Mouse (Mus musculus) naive thymus-derived CD4-positive, alpha-beta T cell, adult 2 months (primary cell): ENCODE data around the gene Ctnnd2.

Experiments
- DNase-seq: peaks from one replicate; pipeline ENCODE4 v3.0.0-alpha.2; 2011; ENCODE audit warnings: low read depth

The Ctnnd2 gene

DNA sequence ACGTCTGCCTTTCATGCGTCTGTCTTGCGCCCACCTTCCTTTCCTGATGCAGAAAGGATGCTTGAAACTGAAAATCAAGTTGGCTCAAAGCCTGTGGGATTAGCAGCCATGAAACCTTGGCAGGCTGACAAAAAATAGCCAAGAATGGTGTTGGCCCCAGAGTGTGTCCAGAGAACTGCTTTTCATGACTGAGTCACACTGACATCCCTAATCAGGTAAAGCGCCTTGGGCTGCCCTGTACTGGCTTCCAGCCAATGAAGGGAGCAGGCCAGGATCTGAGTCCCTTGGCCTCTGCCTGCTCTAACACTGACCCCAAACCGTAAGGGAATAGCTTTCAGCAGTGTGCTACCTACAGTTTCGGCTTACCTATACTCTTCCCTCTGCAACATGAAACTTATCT lies 713.0 kb downstream of the Ctnnd2 start:
- no peak for DNase-seq

DNA sequence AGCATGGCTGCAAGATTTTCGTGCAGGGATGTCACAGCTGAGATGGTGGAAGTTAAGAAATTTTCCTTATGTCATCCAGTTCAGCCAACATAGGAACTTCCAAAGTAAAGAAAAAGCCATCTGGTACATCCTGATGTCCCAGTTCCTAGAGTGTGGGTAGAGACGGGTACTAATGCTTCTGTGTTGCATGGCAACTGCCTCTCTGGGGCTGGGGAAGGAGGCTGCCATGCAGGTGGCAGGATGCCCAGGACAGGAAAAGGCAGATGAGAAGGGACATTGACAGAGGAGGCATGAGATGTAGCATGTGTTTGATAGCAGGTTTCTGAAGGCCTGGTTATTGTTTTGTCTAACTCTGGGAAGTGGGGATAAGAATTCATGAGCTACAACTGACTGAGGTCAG lies 715.2 kb downstream of the Ctnnd2 start:
- DNase-seq = no peak

DNA sequence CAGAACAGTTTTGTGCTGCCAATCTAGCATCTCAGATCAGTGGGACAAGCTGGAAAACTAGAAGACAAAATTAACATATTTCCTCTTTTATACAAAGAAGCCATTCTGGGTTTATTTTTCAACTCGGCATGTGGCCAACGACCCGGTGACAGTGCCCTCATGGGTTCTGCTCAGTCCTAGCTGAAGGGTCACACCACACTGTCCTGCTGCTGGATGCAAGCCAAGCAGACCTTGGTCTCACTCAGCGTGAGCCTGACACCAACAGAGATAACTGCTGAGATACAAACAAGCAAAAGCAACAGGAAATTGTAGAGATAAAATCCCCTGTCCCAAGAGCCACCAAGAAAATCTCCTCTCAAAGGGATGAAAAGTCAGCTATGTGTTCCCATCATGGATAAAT lies 719.6 kb downstream of the Ctnnd2 start:
- DNase-seq = no peak

DNA sequence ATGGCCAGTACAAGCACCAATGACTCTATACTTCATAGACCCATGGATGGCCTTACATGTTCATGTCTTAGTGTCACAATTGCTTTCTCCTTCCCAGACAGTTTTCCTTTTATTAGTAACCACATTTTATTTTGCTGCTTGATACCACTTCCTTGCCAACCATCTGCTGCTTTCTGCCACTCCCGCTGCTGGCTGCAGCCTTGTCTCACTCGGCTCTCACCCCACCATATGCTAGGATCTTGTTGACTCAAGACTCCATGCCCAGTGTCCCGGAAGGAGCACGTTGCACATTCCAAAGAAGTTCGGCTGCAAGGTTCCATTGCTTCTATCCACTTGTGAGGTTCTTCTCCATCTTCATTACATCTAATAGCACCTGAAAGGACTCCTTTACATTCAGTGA lies 722.7 kb downstream of the Ctnnd2 start:
- no peak for DNase-seq

DNA sequence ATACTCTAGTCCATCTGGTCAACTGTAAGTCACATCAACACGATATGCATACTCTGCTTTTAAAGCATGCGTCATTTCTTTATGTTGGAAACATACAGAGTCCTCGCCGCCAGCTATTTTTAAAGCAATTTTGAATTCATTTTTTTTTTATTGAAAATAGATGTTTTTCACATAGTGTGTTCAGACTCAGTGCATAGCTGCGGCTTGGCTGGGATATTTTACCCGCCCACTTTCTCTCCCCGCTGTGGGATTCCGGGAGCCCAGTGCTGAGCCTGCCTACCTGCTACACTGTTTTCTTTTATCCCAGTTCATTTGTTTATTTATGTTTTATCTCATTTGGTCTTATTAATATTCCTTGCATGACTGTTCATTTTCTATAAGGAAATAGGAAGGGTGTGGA lies 724.9 kb downstream of the Ctnnd2 start:
- DNase-seq = no peak

DNA sequence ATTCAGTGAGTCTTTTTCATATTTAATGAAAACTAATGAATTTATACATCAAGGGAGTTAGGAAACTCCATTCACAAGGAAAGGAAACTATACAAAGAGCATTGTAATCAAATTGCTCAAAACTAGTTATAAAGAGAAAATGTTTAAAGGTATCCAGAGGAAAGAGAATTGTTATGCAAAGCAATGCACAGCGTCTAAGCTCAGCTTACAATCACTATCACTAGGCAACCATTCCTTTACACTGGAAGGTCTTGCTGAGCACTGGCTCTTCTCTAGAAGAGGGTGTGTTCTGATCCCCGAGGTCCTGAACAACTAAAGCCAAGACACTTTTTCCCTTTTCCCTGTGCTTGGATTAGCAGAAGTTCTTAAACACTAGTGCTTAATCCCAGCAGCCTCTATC lies 735.6 kb downstream of the Ctnnd2 start:
- DNase-seq = no peak

DNA sequence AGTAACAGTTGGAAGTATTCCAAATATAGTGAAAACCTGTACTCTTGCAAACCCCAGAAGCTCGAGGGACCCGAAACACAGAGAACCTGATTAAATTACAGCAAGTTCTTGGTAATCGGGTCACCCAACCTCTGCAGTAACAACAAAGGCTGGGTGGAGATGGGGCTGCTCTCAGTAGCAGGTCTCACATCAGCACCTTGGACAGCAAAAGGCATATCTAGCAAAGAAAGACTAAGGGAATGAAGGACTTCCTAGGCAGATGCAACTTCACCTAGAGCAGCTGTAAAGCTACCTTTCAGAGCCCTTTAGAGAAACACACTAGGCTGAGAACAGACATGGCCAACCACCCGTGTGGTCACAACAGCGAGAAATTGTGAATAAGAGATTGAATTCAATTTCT lies 741.0 kb downstream of the Ctnnd2 start:
- DNase-seq = no peak

DNA sequence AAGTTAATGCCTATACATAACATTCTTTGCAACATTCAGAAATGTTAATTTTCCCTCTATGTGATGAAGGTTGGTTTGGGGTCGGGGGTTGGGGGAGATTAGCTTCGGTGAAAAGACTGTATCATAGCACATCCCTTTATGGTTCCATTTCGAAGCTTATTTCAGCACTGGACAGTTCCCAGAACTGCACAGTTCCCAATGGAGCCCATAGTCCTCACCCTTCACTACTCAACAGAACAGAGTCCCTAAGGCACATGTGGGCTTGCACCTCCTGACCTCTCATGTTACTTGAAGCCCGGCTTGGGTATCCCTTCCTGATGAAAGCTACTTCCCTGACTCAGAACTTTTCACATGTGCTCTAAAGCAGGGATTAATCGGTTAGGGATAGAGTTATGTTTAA lies 753.4 kb downstream of the Ctnnd2 start:
- no peak for DNase-seq

DNA sequence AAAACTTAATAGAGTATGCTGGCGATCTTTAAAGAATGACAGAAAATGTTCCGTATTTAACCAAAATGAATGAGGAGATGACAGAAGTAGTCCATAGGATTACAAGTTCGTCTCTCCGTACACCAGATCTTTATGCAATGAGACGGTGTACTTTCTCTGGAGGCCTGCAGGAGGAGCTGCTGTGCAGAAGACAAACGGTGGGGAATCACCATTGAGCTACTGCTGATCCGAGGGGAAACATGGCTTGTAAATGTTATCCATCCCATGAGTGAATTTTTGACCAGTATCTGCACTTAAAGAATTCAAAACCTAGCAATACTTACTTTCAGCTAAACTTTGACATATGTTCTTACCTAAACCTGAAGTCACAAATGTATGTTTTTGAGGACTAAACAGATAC lies 755.2 kb downstream of the Ctnnd2 start:
- DNase-seq = peak; percentile 19

DNA sequence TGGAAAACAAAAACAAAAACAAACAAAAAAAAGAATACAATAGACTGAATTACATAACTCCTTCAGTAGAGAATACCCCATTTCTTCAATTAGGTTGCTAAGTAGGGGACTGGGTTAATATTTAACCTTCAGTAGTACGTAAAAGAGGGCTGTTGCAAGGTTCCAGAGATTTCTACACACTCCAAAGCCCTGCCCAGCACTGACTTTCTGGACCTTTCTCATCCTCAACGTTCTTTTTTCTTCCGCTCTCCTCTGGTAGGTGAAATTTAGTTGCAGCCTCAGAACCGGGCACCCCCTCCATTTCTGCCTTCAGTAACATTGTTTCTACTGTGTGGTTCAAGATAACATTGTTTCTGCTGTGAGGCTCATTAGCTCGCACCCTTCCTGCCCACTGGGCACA lies 759.5 kb downstream of the Ctnnd2 start:
- DNase-seq = no peak

DNA sequence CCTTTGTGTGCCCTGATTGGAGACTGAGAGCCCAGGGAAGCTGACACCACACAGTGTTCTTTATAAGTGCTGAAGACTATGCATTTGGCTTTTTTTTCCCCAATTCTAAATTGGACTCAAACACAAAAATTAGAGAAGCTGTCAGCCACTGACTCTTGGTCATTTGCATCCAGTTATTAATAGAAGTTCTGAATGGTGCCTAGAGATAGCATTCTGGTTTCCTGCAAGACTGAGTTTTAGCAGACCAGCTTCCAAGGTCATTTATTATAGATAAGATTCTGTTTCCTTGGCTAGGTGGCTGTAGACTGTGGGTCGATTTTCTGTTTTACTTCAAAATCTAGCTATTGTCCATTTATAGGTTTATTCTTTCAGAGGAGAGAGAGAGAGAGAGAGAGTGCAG lies 773.5 kb downstream of the Ctnnd2 start:
- no peak for DNase-seq

DNA sequence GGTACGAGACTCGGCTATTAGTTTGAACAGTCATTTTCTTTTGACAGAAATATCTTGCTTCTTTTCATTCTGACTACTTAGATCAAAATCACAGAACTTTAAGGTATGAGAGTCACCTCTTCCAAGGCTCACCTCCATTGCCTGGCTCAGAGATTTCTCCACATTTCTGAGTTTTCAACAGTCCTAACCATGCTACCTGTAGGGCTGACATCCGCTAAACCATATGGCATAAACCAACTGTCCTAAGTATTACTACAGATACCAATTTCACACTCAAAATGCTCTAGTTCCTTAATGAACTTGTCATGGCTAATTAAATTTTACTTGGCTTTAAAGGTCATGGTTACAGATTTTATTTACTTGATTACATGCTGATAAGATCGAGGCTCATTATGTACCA lies 786.1 kb downstream of the Ctnnd2 start:
- DNase-seq = no peak

DNA sequence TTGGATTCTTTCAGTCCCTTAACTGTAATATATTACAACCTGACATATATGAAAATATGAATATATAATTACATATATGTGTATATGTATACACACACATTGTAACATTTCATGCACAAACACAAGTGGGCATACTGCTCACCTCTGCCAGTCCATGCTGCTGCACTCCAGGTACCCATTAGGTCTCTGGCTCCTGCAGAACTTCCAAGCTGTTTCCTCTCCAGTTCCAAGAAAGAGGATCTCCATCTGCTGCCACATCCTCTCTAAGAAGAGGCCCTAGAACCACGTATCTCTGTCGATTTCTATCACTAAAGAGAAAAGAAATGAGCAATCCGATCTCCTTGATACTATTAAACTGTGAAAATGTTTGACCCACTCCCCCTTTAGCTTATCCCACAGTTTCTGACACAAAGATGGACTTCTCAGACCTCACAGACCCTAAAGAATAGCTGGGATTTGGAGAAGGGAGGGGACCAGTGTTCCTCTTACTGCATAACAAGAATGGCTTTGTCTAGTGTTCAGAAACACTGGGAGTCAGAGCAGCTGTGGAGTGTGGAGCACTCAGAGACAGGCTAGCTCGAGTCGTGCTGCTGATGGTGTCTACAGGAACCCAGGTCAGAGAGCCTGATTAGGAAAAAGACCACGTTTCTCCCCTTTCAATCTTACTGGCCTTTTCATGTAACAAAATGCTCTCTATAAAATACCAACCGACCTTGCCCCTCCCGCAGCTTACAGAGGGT lies 790.2 kb downstream of the Ctnnd2 start:
- DNase-seq = no peak

DNA sequence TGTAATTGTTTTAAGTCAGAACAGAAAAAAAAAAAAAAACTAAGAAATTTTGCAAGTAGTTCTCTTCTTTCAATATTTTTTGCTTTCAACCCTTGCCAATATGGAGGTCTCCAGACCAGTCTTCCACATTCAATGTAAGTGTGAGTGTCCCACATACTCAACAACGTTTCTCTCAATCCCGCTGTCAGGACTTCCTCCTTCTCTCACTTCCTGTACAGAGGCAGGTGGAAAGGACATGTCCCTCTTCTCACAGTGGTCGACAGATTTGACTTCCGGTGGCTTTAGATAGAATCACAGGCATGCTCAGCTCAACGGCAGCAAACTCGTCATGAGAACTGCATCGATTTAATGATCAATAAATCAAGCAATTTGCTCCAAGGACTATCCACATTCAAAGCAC lies 791.7 kb downstream of the Ctnnd2 start:
- DNase-seq = no peak

DNA sequence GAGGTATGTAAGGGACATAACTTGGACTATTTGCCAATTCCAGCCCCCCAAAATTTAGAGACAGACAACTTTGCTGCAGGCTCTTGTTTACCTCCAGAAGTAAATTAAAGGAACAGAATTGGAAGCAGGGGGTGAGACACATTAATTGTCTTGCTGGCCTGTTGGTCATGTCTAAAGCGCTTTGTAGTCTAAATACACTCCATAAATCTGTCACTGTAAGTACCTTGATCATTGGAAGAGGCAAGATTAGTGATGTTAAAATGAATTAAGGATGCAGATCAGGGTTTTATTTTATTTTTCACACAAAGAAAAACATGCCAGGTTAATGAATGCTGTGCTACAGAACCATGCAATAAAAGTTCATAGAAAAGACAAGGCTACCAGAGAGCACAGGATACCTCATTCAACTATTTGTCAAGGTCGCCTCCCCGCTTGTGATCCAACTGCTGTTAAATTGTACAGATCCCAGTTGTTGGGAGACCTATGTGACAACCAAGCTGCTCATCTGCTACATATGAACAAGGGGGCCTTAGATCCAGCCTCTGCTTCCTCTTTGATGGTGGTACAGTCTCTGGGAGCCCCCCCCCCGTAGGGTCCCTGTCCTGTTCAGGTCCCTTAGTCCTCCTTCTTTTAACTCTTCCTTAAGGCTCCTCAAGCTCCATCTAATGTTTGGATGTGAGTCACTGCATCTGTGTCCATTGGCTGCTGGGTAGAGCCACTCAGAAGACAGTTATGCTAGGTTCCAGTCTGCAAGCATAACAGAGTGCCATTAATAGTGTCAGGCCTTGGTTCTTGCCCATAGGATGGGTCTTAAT lies 792.7 kb downstream of the Ctnnd2 start:
- DNase-seq = no peak

DNA sequence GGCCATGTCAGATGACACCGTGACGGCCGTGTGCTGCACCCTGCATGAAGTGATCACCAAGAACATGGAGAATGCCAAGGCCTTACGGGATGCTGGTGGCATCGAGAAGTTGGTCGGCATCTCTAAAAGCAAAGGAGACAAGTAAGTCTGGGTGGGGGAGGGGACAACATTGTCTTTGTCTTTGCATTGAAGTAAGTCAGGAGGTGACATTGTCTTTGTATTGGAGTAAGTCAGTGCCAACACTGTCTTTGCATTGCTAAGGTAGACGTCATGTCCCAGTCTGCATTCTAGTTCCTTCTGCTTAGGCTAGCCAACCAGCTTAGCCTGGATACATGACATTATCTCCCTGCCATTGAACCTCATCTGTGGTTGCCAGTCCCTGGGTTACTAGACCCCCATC lies 794.4 kb downstream of the Ctnnd2 start:
- DNase-seq = no peak

DNA sequence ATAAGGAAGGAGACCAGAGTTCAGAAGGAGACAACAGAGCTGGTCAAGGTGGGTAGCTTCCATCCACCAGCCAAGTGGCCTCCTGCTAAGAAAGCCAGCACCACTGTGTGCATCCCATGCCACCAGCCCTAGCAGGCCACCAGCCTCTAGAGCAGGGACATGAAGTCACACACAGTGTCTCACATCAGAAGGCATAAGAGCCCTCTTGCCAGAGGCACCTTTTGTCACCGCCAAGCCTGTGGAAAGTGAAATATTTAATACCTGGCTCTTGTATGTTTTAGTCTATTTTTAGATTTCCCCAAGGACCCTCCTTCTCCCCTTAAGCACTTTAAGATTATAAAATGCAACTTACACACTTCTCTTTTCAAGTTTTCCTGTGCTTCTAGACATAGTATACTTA lies 802.0 kb downstream of the Ctnnd2 start:
- DNase-seq = no peak

DNA sequence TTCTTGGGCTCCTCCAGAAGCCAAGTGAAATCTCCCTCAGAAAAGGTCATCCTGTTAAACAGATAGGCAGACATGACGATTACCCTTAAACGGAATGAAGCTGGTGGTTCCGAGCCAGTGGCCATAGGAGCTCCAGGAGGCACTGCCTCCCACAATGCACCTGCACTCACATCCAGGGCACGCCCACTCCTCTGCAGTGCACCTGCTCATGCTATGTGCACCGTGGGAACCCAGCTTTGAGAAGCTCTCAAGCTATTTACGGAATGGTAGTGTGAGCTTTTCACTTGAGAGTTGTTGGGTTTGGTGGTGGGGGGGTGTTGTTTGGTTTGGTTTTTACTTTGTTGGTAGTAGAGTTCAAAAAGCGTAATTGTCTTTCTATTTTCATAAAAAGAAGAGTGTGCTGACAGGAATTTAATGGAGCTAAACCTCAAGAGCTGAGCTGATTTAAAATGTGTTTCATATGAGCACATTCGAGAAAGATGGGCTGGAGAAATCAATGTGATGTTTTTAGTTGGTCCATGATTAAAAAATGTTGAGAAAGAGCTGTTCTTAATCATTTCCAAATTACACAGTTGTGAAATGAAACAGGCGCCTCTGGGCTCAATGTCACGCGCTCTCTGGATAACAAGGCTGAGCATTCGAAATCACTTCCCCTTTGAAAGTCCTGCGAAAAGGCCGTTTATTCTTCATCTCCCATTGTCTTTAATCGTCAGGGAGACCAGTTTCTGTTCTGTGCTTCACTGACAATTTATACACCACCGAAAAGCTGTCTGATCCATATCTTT lies 802.8 kb downstream of the Ctnnd2 start:
- no peak for DNase-seq

DNA sequence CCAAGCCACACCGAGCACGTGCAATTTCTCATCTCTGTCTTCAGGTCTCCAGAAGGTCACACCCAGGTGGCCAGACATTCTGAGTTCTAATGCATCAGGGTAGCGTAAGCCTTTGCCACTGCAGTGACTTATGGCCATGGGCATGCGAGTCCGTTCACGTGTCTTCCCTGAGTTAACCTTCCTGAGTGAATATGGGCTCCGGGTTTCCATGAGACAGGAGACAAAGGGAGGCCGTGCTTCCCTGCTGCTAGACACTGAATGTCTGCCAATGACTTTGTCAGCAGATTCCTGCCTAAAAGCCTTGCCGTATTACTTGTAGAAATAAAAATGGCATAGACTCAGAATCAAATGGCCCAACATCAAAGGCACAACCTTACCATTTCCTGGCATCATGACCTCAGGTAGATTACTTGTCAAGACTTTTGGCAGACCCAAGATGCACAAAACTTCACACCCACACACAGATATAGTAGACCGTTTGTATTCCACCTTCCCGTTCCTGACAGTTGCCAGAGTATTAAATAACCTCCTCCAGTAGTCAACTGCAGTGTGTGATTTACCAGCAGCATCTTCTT lies 804.9 kb downstream of the Ctnnd2 start:
- no peak for DNase-seq

DNA sequence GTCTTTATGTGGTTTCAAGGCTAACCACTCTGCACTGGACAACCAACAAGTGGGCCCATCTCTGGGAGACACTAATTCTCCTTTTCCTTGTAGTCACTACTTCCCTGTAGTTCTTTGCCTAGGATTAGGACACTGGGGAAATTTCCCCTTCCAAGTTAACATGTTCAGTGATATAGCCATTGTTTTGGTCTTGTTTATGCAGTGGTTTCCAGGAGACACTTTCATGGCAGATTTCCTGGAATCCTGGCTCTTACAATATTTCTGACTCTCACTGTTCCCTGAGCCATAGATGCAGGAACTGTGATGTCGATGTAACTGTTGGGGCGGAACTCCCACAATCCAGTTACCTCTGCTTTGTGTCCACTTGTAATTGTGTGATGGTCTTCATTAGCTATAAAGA lies 814.5 kb downstream of the Ctnnd2 start:
- DNase-seq = no peak

DNA sequence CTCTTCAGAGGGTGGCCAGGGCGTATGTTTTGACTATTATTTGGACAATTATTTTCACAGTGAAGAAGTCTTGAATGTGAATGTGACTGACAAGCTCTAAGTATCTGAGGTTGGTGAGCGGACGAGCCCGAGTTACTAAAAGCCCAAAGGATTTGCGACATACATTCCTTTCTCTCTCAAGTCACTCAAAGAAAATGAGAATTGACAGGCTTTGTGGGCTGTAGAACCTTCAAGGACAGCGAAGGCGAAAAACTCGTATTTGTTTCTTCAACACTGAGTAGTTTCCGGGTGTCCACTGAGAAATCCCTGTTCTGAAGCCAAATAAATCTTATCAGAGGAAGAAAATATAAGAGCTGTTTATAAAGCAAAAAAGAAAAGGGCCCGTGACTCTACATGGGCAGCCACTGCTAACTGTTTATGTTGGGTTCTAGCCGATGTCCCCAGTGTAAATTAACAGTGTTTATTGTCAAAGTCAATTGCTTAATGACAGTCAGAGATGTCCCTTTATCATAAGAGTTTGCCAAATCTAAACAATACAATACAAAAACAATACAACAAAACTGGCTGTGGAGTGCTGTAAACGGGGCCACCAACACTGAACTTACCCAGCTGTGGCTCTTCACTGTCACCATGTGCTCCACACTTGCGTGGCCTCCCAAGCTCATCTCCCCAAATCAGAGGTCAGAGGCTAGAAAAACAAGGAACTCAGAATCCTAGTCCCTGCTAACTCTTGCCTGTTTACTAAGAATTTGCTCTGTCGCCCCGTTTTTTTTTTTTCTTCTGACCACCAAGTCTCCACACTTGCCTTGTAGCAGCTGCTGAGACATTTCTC lies 818.2 kb downstream of the Ctnnd2 start:
- DNase-seq = no peak

DNA sequence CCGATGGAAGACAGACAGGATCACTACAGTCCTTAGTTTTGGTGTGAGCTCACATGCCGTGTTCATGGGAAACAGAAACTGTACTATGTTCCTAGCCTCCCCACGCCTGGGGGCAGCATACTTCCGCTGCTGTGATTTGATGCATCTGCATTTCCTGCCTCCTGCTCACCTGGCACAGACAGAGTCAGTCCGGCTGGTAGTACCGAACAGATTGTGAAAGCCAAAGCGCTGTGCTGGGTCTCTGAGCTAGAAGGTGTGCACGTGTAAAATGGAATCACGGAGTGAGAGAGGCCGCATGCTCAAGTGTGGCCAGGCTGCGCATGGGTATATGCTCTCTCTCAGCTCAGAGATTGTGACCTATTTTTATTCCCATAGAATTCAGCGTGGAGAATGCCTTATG lies 820.0 kb downstream of the Ctnnd2 start:
- no peak for DNase-seq
